In genomic region chr16:34861744-34862365, GRCm38 (mm10) we compare ENCODE assay signal across 13 mouse cellular contexts.
DNase-seq lines count a peak whose midpoint lies in the region; ATAC-seq and TF ChIP-seq lines count a peak whose summit lies in the region.
"Had no signal": no experiment of that assay in that cellular context is flagged by ENCODE, and none has a peak within 500 bp of the region (broad histone marks: within the 10 kb centered on the region; RNA-seq: fewer than 3 reads in every experiment).

No protein-coding gene starts in this region.

- H3K4me2 ChIP-seq in liver, postnatal 0 days (ENCODE audit: low read depth, low read length), result no peak overlapping the region
- no peak overlapping the region for H3K4me2 ChIP-seq in liver, embryonic 12.5 days
- H3K4me2 ChIP-seq in kidney, embryonic 16.5 days (replicated peaks; ENCODE audit: low read depth, low read length), result no peak overlapping the region
- no peak overlapping the region for H3K4me2 ChIP-seq in stomach, embryonic 16.5 days (ENCODE audit: low read depth, low read length)
- H3K4me2 ChIP-seq: embryonic facial prominence, embryonic 12.5 days had no signal

- H3K36me3 ChIP-seq in liver, postnatal 0 days (replicated peaks; ENCODE audit: insufficient read depth, low read length), result no peaks in the 10 kb centered on the region
- no peaks in the 10 kb centered on the region for H3K36me3 ChIP-seq in liver, embryonic 12.5 days
- H3K36me3 ChIP-seq in kidney, embryonic 16.5 days (ENCODE audit: insufficient read depth, low read length), result no peaks in the 10 kb centered on the region
- H3K36me3 ChIP-seq in stomach, embryonic 16.5 days (ENCODE audit: control insufficient read depth, insufficient read depth, low read length), result no peaks in the 10 kb centered on the region
- H3K36me3 ChIP-seq: embryonic facial prominence, embryonic 12.5 days; limb, embryonic 10.5 days had no signal

- intact Hi-C loops in gastrocnemius, adult 2 months (cut with DNase I), result no loop called here

- H3K4me3 ChIP-seq in liver, postnatal 0 days (ENCODE audit: low read depth, low read length), result no peak overlapping the region
- no peak overlapping the region for H3K4me3 ChIP-seq in liver, embryonic 12.5 days
- H3K4me3 ChIP-seq in kidney, embryonic 16.5 days (ENCODE audit: low read length), result no peak overlapping the region
- H3K4me3 ChIP-seq in stomach, embryonic 16.5 days (replicated peaks; ENCODE audit: low read length), result no peak overlapping the region
- no peak overlapping the region for H3K4me3 ChIP-seq in gastrocnemius, adult 2 months
- H3K4me3 ChIP-seq: embryonic facial prominence, embryonic 12.5 days; limb, embryonic 10.5 days had no signal

- ATAC-seq in liver, postnatal 0 days, result peak; percentile 65
- no peak for ATAC-seq in liver, embryonic 12.5 days
- no peak for ATAC-seq in kidney, embryonic 16.5 days (ENCODE audit: low FRiP score, low TSS enrichment)
- peak; percentile 68; the same call in 1 of the 2 replicates for ATAC-seq in stomach, embryonic 16.5 days (ENCODE audit: insufficient read depth, low FRiP score)
- no peak for ATAC-seq in inflammation-experienced regulatory T-cells, adult 6 months

- H3K27me3 ChIP-seq in liver, postnatal 0 days (ENCODE audit: insufficient read depth, low read length), result no peaks in the 10 kb centered on the region
- H3K27me3 ChIP-seq in liver, embryonic 12.5 days (replicated peaks), result no peaks in the 10 kb centered on the region
- H3K27me3 ChIP-seq in kidney, embryonic 16.5 days (ENCODE audit: insufficient read depth, low read length), result no peaks in the 10 kb centered on the region
- H3K27me3 ChIP-seq in stomach, embryonic 16.5 days (ENCODE audit: control insufficient read depth, insufficient read depth, low read length), result no peaks in the 10 kb centered on the region
- H3K27me3 ChIP-seq: embryonic facial prominence, embryonic 12.5 days had no signal

- TF ChIP-seq EP300 in liver, postnatal 0 days (IDR thresholded peaks at IDR 0.05; ENCODE audit: low read depth), result no peak

- WGBS in liver, postnatal 0 days (ENCODE audit: insufficient replicate concordance), result 61% methylated on average over 10 of the region's 10 CpGs
- WGBS in liver, embryonic 12.5 days (ENCODE audit: insufficient replicate concordance), result 61% methylated on average over 10 of the region's 10 CpGs
- 57% methylated on average over 10 of the region's 10 CpGs for WGBS in kidney, embryonic 16.5 days
- 56% methylated on average over 10 of the region's 10 CpGs for WGBS in stomach, embryonic 16.5 days

- H3K9me3 ChIP-seq in liver, postnatal 0 days (ENCODE audit: low read length), result no peaks in the 10 kb centered on the region
- no peaks in the 10 kb centered on the region for H3K9me3 ChIP-seq in liver, embryonic 12.5 days (replicated peaks)
- H3K9me3 ChIP-seq in kidney, embryonic 16.5 days (ENCODE audit: low read length), result no peaks in the 10 kb centered on the region
- no peaks in the 10 kb centered on the region for H3K9me3 ChIP-seq in stomach, embryonic 16.5 days (replicated peaks; ENCODE audit: control insufficient read depth, low read length)
- H3K9me3 ChIP-seq: embryonic facial prominence, embryonic 12.5 days; limb, embryonic 10.5 days had no signal

- H3K9ac ChIP-seq in liver, postnatal 0 days (replicated peaks), result no peak overlapping the region
- no peak overlapping the region for H3K9ac ChIP-seq in liver, embryonic 12.5 days
- H3K9ac ChIP-seq in kidney, embryonic 16.5 days (replicated peaks; ENCODE audit: low read length), result no peak overlapping the region
- no peak overlapping the region for H3K9ac ChIP-seq in stomach, embryonic 16.5 days (ENCODE audit: low read length)
- H3K9ac ChIP-seq: embryonic facial prominence, embryonic 12.5 days had no signal

- H3K27ac ChIP-seq in liver, postnatal 0 days (ENCODE audit: low read depth), result peak overlapping the region; percentile 35; the same call in 1 of the 2 replicates
- no peak overlapping the region for H3K27ac ChIP-seq in liver, embryonic 12.5 days
- peak overlapping the region; percentile 27; the same call in 1 of the 2 replicates for H3K27ac ChIP-seq in kidney, embryonic 16.5 days (ENCODE audit: low read length)
- H3K27ac ChIP-seq in stomach, embryonic 16.5 days (ENCODE audit: low read length), result peak overlapping the region; percentile 40; the same call in 1 of the 2 replicates
- no peak overlapping the region for H3K27ac ChIP-seq in gastrocnemius, adult 2 months
- H3K27ac ChIP-seq: embryonic facial prominence, embryonic 12.5 days; limb, embryonic 10.5 days had no signal

- no peak for TF ChIP-seq CTCF in liver, postnatal 0 days (IDR thresholded peaks at IDR 0.05; ENCODE audit: low read depth)
- no peak for TF ChIP-seq CTCF in gastrocnemius, adult 2 months (IDR thresholded peaks at IDR 0.05)

- peak; percentile 9 for DNase-seq in adrenal gland, adult 8-10 months
- no peak for DNase-seq in adrenal gland, adult 18-20 months (ENCODE audit: low spot score in 2 of 2)
- DNase-seq in liver, postnatal 0 days, result no peak
- no peak for DNase-seq in gastrocnemius, adult 2 months
- DNase-seq: cerebellum, postnatal 10 days; spleen, adult 18-20 months; thymus, adult 2 months had no signal

- no peaks in the 10 kb centered on the region for H3K4me1 ChIP-seq in liver, postnatal 0 days (ENCODE audit: insufficient read depth)
- no peaks in the 10 kb centered on the region for H3K4me1 ChIP-seq in liver, embryonic 12.5 days
- peaks cover 20% of the 10 kb centered on the region for H3K4me1 ChIP-seq in kidney, embryonic 16.5 days (ENCODE audit: insufficient read depth, low read length)
- peaks cover 3% of the 10 kb centered on the region; the same call in 1 of the 2 replicates for H3K4me1 ChIP-seq in stomach, embryonic 16.5 days (ENCODE audit: control insufficient read depth, insufficient read depth, low read length)
- H3K4me1 ChIP-seq: embryonic facial prominence, embryonic 12.5 days; limb, embryonic 10.5 days had no signal

Comparison
In these comparisons a context has a peak if more than half of its experiments do, and no peak if none do; other contexts are left out.
1. ATAC-seq: peak in liver, postnatal 0 days (single experiment) and stomach, embryonic 16.5 days (single experiment); none in liver, embryonic 12.5 days (single experiment), kidney, embryonic 16.5 days (single experiment) and inflammation-experienced regulatory T-cells, adult 6 months (single experiment).
2. H3K27ac ChIP-seq: peak in liver, postnatal 0 days (single experiment), kidney, embryonic 16.5 days (single experiment) and stomach, embryonic 16.5 days (single experiment); none in liver, embryonic 12.5 days (single experiment) and gastrocnemius, adult 2 months (single experiment).